Mouse (Mus musculus): ENCODE data around the gene Akap14. TPM values are rescaled to one million over a fixed set of nuclear protein-coding genes. Genes with fewer than 3 reads are reported as not detected.
"Not testable (repeated sequence)": the region's sequence is repeated elsewhere in the genome, so short reads cannot be mapped to it uniquely, and the experiment has no call there.

Gene Akap14
- 0.06 and 0.13 TPM in 2 replicates for polyA plus RNA-seq (2012; rRNA removed)

- no peak within 1 kb of the TSS for H3K4me3 ChIP-seq (ENCODE audit: control insufficient read depth, insufficient read depth, low read length)
- H3K4me1 ChIP-seq (replicated peaks; ENCODE audit: control insufficient read depth, insufficient read depth, low read length) = no peaks in the 10 kb centered on the region
- H3K27me3 ChIP-seq (ENCODE audit: control insufficient read depth, insufficient read depth, low read length) = no peaks in the 10 kb centered on the region
- DNase-seq = no peak
- no peak within 1 kb of the TSS for H3K27ac ChIP-seq (ENCODE audit: control insufficient read depth, insufficient read depth, low read length)
- H3K36me3 ChIP-seq (ENCODE audit: control insufficient read depth, insufficient read depth, low read length) = no peaks in the 10 kb centered on the region
- TF ChIP-seq CTCF (IDR thresholded peaks at IDR 0.05; ENCODE audit: borderline replicate concordance, control insufficient read depth, extremely low read depth, insufficient read depth, low read length, poor library complexity) (no peak), POLR2A (IDR thresholded peaks at IDR 0.05; ENCODE audit: control insufficient read depth, extremely low read depth, insufficient read depth, low read length, poor library complexity) (no peak)
- 80% methylated on average over 5 of the region's 5 CpGs for WGBS
Measured at GRCm38 (mm10) chrX:37168742-37169141, at the start of gene Akap14. Akap14 (minus strand) TSS chrX:37168842.

GRCm38 (mm10) chrX:37210941-37211340 is 42.3 kb upstream of the Akap14 start, which contains the start of gene Gm9:
Gm9 (minus strand) TSS chrX:37211041.
- Histone ChIP-seq H3K4me1 (replicated peaks; ENCODE audit: control insufficient read depth, insufficient read depth, low read length) (no peaks in the 10 kb centered on the region), H3K27ac (ENCODE audit: control insufficient read depth, insufficient read depth, low read length) (no peak within 1 kb of the TSS), H3K27me3 (ENCODE audit: control insufficient read depth, insufficient read depth, low read length) (no peaks in the 10 kb centered on the region), H3K36me3 (ENCODE audit: control insufficient read depth, insufficient read depth, low read length) (no peaks in the 10 kb centered on the region), H3K4me3 (ENCODE audit: control insufficient read depth, insufficient read depth, low read length) (no peak within 1 kb of the TSS)
- WGBS = 95% methylated on average over 10 of the region's 10 CpGs
- no peak for DNase-seq
- TF ChIP-seq POLR2A (IDR thresholded peaks at IDR 0.05; ENCODE audit: control insufficient read depth, extremely low read depth, insufficient read depth, low read length, poor library complexity) (no peak), CTCF (IDR thresholded peaks at IDR 0.05; ENCODE audit: borderline replicate concordance, control insufficient read depth, extremely low read depth, insufficient read depth, low read length, poor library complexity) (no peak)

- WGBS = 67% methylated on average over 8 of the region's 8 CpGs
- H3K27me3 ChIP-seq (ENCODE audit: control insufficient read depth, insufficient read depth, low read length) = no peaks in the 10 kb centered on the region
- no peak overlapping the region for H3K4me3 ChIP-seq (ENCODE audit: control insufficient read depth, insufficient read depth, low read length)
- TF ChIP-seq POLR2A (IDR thresholded peaks at IDR 0.05; ENCODE audit: control insufficient read depth, extremely low read depth, insufficient read depth, low read length, poor library complexity) (no peak), CTCF (IDR thresholded peaks at IDR 0.05; ENCODE audit: borderline replicate concordance, control insufficient read depth, extremely low read depth, insufficient read depth, low read length, poor library complexity) (no peak)
- no peak for DNase-seq
- H3K27ac ChIP-seq (ENCODE audit: control insufficient read depth, insufficient read depth, low read length) = no peak overlapping the region
- H3K36me3 ChIP-seq (ENCODE audit: control insufficient read depth, insufficient read depth, low read length) = no peaks in the 10 kb centered on the region
- H3K4me1 ChIP-seq (replicated peaks; ENCODE audit: control insufficient read depth, insufficient read depth, low read length) = no peaks in the 10 kb centered on the region
Measured at GRCm38 (mm10) chrX:37198676-37199075, 30.0 kb upstream of the Akap14 start.

GRCm38 (mm10) chrX:37191744-37192379 is 23.2 kb upstream of the Akap14 start:
- Histone ChIP-seq H3K4me1 (replicated peaks; ENCODE audit: control insufficient read depth, insufficient read depth, low read length) (peaks cover 5% of the 10 kb centered on the region), H3K27me3 (ENCODE audit: control insufficient read depth, insufficient read depth, low read length) (no peaks in the 10 kb centered on the region), H3K27ac (ENCODE audit: control insufficient read depth, insufficient read depth, low read length) (peak overlapping the region; percentile 29; the same call in 1 of the 2 replicates), H3K36me3 (ENCODE audit: control insufficient read depth, insufficient read depth, low read length) (no peaks in the 10 kb centered on the region), H3K4me3 (ENCODE audit: control insufficient read depth, insufficient read depth, low read length) (peak overlapping the region; percentile 99)
- 11% methylated on average over 28 of the region's 28 CpGs for WGBS
- peak; percentile 1 for DNase-seq
- TF ChIP-seq POLR2A (IDR thresholded peaks at IDR 0.05; ENCODE audit: control insufficient read depth, extremely low read depth, insufficient read depth, low read length, poor library complexity) = no peak

- no peak for TF ChIP-seq POLR2A (IDR thresholded peaks at IDR 0.05; ENCODE audit: control insufficient read depth, extremely low read depth, insufficient read depth, low read length, poor library complexity)
- TF ChIP-seq CTCF (IDR thresholded peaks at IDR 0.05; ENCODE audit: borderline replicate concordance, control insufficient read depth, extremely low read depth, insufficient read depth, low read length, poor library complexity) = no peak
- under 1% methylated on average over 62 of the region's 63 CpGs for WGBS
- Histone ChIP-seq H3K36me3 (ENCODE audit: control insufficient read depth, insufficient read depth, low read length) (no peaks in the 10 kb centered on the region), H3K4me3 (ENCODE audit: control insufficient read depth, insufficient read depth, low read length) (peak within 1 kb of the TSS; percentile 99), H3K4me1 (replicated peaks; ENCODE audit: control insufficient read depth, insufficient read depth, low read length) (peaks cover 5% of the 10 kb centered on the region), H3K27me3 (ENCODE audit: control insufficient read depth, insufficient read depth, low read length) (no peaks in the 10 kb centered on the region), H3K27ac (ENCODE audit: control insufficient read depth, insufficient read depth, low read length) (peak within 1 kb of the TSS; percentile 29; the same call in 1 of the 2 replicates)
- DNase-seq = peak; percentile 85
Measured at GRCm38 (mm10) chrX:37191105-37191743, 22.6 kb upstream of the Akap14 start, which contains the start of the genes Ndufa1 and Rnf113a1. Ndufa1 (minus strand) TSS chrX:37191163. Rnf113a1 (plus strand) TSS chrX:37191245.

- Histone ChIP-seq H3K27me3 (ENCODE audit: control insufficient read depth, insufficient read depth, low read length) (no peaks in the 10 kb centered on the region), H3K36me3 (ENCODE audit: control insufficient read depth, insufficient read depth, low read length) (no peaks in the 10 kb centered on the region), H3K4me1 (replicated peaks; ENCODE audit: control insufficient read depth, insufficient read depth, low read length) (peaks cover 5% of the 10 kb centered on the region), H3K4me3 (ENCODE audit: control insufficient read depth, insufficient read depth, low read length) (peak overlapping the region; percentile 99), H3K27ac (ENCODE audit: control insufficient read depth, insufficient read depth, low read length) (no peak overlapping the region)
- TF ChIP-seq POLR2A (IDR thresholded peaks at IDR 0.05; ENCODE audit: control insufficient read depth, extremely low read depth, insufficient read depth, low read length, poor library complexity) (no peak), CTCF (IDR thresholded peaks at IDR 0.05; ENCODE audit: borderline replicate concordance, control insufficient read depth, extremely low read depth, insufficient read depth, low read length, poor library complexity) (no peak)
- DNase-seq = no peak
- WGBS = 5% methylated on average over 20 of the region's 20 CpGs
Measured at GRCm38 (mm10) chrX:37190755-37191104, 22.1 kb upstream of the Akap14 start.

- H3K4me1 ChIP-seq (replicated peaks; ENCODE audit: control insufficient read depth, insufficient read depth, low read length); H3K27ac ChIP-seq (ENCODE audit: control insufficient read depth, insufficient read depth, low read length); H3K36me3 ChIP-seq (ENCODE audit: control insufficient read depth, insufficient read depth, low read length); DNase-seq; H3K27me3 ChIP-seq (ENCODE audit: control insufficient read depth, insufficient read depth, low read length); H3K4me3 ChIP-seq (ENCODE audit: control insufficient read depth, insufficient read depth, low read length): not testable (repeated sequence)
- WGBS = 89% methylated on average over 8 of the region's 8 CpGs
Measured at GRCm38 (mm10) chrX:37184401-37184800, 15.8 kb upstream of the Akap14 start.

All from thymus, adult 2 months (tissue).